Mouse (Mus musculus): ENCODE measurements around the gene Sympk. TPM values are rescaled to one million over a fixed set of nuclear protein-coding genes. Genes with fewer than 3 reads are reported as not detected.

Gene Sympk
- polyA plus RNA-seq, 1 experiment from 2014 or later = 34.6 TPM

DNA sequence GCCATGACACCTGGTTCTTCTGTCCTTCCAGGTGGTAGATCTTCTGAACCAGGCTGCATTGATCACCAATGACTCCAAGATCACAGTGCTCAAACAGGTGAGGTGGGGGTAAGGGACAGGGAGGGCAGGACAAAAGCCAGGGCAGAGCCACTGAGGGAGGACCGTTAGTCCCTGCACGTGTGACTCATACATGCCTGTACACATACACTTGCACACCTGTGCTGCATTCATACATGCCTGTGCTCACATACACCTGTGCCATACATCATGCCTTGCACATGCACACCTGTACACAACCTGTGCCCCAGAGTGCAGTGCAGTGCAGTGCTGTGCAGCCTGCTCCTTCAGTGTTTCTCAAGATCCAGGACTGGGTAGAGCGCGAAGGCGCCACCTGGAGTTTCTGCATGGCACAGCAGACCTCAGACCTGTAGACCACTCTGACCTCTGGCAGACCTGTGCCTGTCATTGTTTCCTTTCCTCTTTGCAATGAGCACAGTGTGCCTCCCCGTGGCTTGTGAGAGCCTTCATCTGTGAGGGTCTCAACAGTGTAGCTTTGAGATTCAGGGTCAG, 5.0 kb downstream of the Sympk start:
- peaks cover 16% of the 10 kb centered on the region for H3K4me1 ChIP-seq
- no peak overlapping the region for H3K4me2 ChIP-seq
- ATAC-seq (ENCODE audit: borderline replicate concordance, extremely low read depth, low FRiP score, low TSS enrichment) = no peak
- H3K27ac ChIP-seq = no peak overlapping the region
- no peak overlapping the region for H3K9ac ChIP-seq
- no peaks in the 10 kb centered on the region for H3K9me3 ChIP-seq
- no peak overlapping the region for H3K4me3 ChIP-seq
- 60% methylated on average over 6 of the region's 6 CpGs for WGBS
- H3K27me3 ChIP-seq = no peaks in the 10 kb centered on the region
- peaks cover 49% of the 10 kb centered on the region for H3K36me3 ChIP-seq

DNA sequence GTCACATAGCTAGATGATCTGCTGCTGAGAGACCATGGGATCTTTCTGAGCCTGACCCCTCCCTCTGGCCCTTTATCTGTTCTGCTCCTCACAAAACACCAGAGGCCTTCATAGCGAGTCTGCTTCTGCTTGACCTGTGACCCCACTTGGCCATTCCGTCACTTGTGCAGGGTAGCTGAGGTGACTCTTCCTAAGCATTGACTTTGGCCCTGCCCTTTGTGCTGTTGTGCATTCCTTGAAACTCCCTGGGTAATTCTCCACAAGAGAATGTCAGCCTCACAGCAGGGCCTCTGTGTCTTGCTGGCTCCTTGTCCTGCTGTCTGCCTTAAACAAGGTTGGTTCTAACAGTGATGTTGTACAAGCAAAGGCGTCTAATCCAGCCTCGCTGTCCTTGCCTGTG, 7.5 kb downstream of the Sympk start:
- no peak overlapping the region for H3K27ac ChIP-seq
- H3K9ac ChIP-seq = no peak overlapping the region
- H3K27me3 ChIP-seq = no peaks in the 10 kb centered on the region
- H3K9me3 ChIP-seq = no peaks in the 10 kb centered on the region
- ATAC-seq (ENCODE audit: borderline replicate concordance, extremely low read depth, low FRiP score, low TSS enrichment) = no peak
- H3K4me3 ChIP-seq = no peak overlapping the region
- H3K36me3 ChIP-seq = peaks cover 74% of the 10 kb centered on the region
- WGBS = 73% methylated on average over 4 of the region's 4 CpGs
- no peaks in the 10 kb centered on the region for H3K4me1 ChIP-seq
- no peak overlapping the region for H3K4me2 ChIP-seq

DNA sequence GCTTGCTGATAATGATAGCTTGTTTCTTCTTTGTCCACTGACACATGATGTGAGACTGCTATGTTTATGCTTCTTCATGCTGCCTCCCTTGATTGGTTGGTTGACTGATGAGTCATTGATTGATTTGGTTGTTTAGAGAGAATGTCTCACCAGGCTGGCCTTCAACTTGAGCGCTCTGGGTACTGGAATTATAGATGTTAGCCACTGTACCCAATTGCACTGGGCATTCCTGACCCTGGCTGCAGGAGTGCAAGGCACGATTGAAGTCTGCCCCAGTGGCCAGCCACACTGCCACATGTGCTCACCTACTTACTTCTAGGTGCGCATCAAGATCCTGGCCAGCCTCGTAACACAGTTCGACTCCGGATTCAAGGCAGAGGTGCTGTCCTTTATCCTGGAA, 20.4 kb downstream of the Sympk start:
- no peak overlapping the region for H3K4me3 ChIP-seq
- no peak overlapping the region for H3K4me2 ChIP-seq
- H3K9ac ChIP-seq = no peak overlapping the region
- ATAC-seq (ENCODE audit: borderline replicate concordance, extremely low read depth, low FRiP score, low TSS enrichment) = no peak
- WGBS = 90% methylated on average over 6 of the region's 6 CpGs
- H3K27ac ChIP-seq = no peak overlapping the region
- no peaks in the 10 kb centered on the region for H3K9me3 ChIP-seq
- no peaks in the 10 kb centered on the region for H3K27me3 ChIP-seq
- H3K36me3 ChIP-seq = peaks cover 98% of the 10 kb centered on the region
- H3K4me1 ChIP-seq = no peaks in the 10 kb centered on the region

DNA sequence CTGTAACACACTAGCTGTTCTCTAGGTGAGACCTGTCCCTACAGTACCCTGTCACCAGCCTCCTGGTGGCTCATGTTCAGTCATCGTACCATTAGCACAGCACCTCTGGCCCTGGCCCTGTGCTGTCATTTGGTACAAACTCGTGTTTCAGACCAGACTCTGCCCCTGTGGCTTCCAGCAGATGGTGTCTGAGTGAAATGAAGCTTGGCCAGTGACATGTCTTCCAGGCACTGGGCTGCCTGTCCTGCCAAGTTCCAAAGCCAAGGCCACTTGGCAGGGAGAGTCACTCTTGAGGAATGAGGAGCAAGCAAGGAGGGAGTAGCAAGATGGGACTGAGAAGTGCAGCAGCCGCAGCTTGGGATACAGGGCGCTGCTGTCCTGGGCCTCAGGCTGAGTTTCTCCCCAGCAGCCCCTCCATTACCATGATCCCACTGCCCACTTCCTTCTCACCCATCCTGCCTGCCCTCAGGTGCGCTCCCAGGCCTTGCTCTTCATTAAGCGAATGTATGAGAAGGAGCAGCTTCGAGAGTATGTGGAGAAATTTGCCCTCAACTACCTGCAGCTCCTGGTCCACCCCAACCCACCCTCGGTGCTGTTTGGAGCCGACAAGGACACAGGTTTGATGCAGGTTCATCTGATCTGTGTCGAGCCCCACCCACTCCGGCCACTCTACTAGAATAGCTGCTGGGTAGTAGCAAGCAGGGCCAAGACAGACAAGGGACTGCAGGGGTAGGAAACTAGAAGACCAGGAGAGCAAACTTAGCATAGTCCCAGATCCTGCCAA, 22.3 kb downstream of the Sympk start:
- H3K4me3 ChIP-seq = no peak overlapping the region
- H3K36me3 ChIP-seq = peaks cover 98% of the 10 kb centered on the region
- no peak overlapping the region for H3K4me2 ChIP-seq
- 87% methylated on average over 11 of the region's 11 CpGs for WGBS
- H3K27me3 ChIP-seq = no peaks in the 10 kb centered on the region
- no peak overlapping the region for H3K9ac ChIP-seq
- no peaks in the 10 kb centered on the region for H3K4me1 ChIP-seq
- ATAC-seq (ENCODE audit: borderline replicate concordance, extremely low read depth, low FRiP score, low TSS enrichment) = no peak
- no peaks in the 10 kb centered on the region for H3K9me3 ChIP-seq
- no peak overlapping the region for H3K27ac ChIP-seq

DNA sequence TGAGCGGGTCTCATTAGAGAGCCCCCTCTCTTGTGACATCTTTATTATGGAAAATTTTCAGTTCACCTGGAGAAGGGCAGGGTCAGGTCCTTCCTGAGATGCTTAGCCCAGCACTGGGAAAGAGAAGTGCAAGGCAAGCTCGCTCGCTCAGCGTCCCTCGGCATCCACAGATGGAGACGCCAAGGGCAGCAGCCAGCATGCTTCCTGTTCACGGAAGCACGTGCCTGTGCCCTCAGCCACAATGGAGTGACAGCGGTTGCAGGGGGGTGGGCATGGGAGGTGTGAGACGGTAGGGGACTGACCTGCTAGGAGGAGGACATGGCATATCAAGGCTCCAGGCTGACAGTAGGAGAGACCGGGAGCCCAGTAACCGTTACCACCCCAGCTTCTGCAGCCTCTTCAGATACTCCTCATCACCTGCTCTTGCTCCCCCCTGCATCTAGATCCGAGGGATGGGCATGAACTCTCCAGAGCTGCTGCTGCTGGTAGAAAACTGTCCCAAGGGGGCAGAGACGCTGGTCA, 23.9 kb downstream of the Sympk start:
- no peak overlapping the region for H3K9ac ChIP-seq
- no peak for ATAC-seq (ENCODE audit: borderline replicate concordance, extremely low read depth, low FRiP score, low TSS enrichment)
- peaks cover 89% of the 10 kb centered on the region for H3K36me3 ChIP-seq
- no peaks in the 10 kb centered on the region for H3K27me3 ChIP-seq
- no peak overlapping the region for H3K4me3 ChIP-seq
- H3K4me1 ChIP-seq = no peaks in the 10 kb centered on the region
- H3K9me3 ChIP-seq = no peaks in the 10 kb centered on the region
- no peak overlapping the region for H3K27ac ChIP-seq
- no peak overlapping the region for H3K4me2 ChIP-seq
- 84% methylated on average over 14 of the region's 14 CpGs for WGBS

DNA sequence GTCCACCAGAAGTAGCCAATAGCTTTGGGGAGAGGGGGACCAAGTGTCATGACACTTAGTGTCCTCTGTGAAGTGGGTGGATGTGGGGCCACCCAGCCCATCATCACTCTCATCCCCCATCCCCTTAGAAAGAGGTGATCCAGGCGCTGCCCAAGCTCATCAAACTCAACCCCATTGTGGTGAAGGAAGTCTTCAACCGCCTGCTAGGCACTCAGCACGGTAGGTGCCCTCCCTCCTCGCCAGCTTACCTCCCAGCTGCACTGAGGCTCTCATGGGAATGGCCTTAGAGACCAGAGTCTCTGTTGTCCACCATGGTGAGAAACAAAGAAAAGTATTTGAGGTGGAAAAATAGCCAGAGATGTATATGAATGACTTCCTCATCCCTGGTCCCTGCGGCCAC, 25.1 kb downstream of the Sympk start:
- ATAC-seq (ENCODE audit: borderline replicate concordance, extremely low read depth, low FRiP score, low TSS enrichment) = no peak
- Histone ChIP-seq H3K36me3 (peaks cover 78% of the 10 kb centered on the region), H3K9ac (no peak overlapping the region), H3K27ac (no peak overlapping the region), H3K9me3 (no peaks in the 10 kb centered on the region), H3K4me2 (no peak overlapping the region), H3K4me3 (no peak overlapping the region), H3K4me1 (no peaks in the 10 kb centered on the region), H3K27me3 (no peaks in the 10 kb centered on the region)
- 86% methylated on average over 5 of the region's 5 CpGs for WGBS

DNA sequence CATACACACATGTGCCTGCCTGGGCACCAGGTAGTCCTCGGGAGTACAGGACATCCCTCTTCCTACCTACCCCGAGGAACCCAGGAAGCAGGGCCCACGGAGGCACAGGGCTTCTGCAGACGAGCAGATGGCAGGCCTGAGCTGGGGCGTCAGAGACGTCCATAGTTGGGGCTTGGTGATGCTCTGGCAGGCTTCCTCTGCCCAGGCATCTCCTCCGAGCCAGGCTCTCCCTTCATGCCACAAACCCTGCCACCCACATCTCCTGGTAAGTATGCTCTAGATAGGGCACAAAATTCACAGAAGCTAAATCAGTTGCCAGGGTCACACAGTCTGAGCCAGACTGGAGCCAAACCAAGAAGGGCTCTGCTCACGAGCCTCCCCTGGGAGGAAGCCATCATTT, 26.0 kb downstream of the Sympk start:
- no peak for ATAC-seq (ENCODE audit: borderline replicate concordance, extremely low read depth, low FRiP score, low TSS enrichment)
- peaks cover 69% of the 10 kb centered on the region for H3K36me3 ChIP-seq
- WGBS = 84% methylated on average over 8 of the region's 8 CpGs

DNA sequence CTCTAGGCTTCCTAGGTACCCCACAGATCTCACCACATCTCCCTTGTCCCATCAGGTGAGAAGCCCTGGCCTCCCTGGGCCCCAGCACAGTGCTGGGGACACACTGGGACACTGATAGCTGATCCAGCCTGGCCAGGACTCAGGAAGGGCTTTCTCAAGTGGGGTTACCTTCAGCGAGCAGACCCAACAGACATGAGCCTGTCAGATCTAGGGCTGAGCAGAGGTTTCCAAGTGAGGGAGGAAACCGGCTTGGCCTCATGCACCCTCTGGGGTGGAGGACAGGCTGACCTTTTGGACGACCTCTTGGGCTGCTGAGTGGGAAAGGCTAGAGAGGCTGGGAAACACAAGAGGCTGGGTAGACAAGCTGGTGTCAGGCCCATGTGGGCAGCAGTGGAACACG, 27.0 kb downstream of the Sympk start:
- no peak for ATAC-seq (ENCODE audit: borderline replicate concordance, extremely low read depth, low FRiP score, low TSS enrichment)
- Histone ChIP-seq H3K4me2 (no peak overlapping the region), H3K27me3 (no peaks in the 10 kb centered on the region), H3K36me3 (peaks cover 59% of the 10 kb centered on the region), H3K4me3 (no peak overlapping the region), H3K9ac (no peak overlapping the region), H3K9me3 (no peaks in the 10 kb centered on the region), H3K27ac (no peak overlapping the region), H3K4me1 (no peaks in the 10 kb centered on the region)
- 59% methylated on average over 4 of the region's 4 CpGs for WGBS

More for the DNA sequence above, 26.0 kb downstream of the Sympk start:
- Histone ChIP-seq H3K27me3 (no peaks in the 10 kb centered on the region), H3K9me3 (no peaks in the 10 kb centered on the region), H3K4me2 (no peak overlapping the region), H3K9ac (no peak overlapping the region), H3K27ac (no peak overlapping the region), H3K4me1 (no peaks in the 10 kb centered on the region), H3K4me3 (no peak overlapping the region)

DNA sequence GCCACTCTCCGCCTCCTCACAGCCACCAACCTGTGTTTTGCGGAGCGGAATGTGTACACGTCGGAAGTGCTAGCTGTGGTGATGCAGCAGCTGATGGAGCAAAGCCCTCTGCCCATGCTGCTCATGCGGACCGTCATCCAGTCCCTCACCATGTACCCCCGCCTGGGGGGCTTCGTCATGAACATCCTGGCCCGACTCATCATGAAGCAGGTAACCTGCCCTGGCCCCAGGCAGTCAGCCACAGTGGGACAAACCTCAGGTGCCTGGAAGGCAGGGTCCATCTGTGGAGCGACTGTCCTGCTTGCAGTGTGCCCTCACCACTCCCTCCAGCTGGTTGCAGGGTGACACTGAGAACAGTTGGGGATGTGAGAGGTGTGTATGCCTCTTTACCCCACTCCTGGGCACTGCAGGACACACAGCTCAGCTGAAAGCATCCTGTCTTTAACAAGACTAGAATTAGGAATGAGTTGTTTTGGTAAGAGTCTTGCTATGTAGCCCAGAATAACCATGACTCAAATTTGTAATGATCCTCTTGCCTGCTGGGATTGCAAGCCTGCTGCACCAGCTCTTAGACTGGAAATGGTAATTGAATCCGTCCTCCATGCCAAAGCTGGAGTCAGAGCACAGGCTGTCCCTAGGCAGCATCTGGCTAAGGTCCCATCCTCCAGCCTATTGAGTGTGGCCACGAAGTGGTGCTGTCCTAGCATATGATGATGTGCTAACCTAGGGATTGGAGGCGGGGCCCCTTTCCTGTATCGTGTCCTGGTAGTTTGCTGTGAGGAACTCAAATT, 28.4 kb downstream of the Sympk start:
- no peak overlapping the region for H3K4me3 ChIP-seq
- H3K4me1 ChIP-seq = no peaks in the 10 kb centered on the region
- H3K27me3 ChIP-seq = no peaks in the 10 kb centered on the region
- H3K4me2 ChIP-seq = no peak overlapping the region
- ATAC-seq (ENCODE audit: borderline replicate concordance, extremely low read depth, low FRiP score, low TSS enrichment) = no peak
- 85% methylated on average over 15 of the region's 15 CpGs for WGBS
- peaks cover 46% of the 10 kb centered on the region for H3K36me3 ChIP-seq
- no peak overlapping the region for H3K9ac ChIP-seq
- no peaks in the 10 kb centered on the region for H3K9me3 ChIP-seq
- no peak overlapping the region for H3K27ac ChIP-seq

DNA sequence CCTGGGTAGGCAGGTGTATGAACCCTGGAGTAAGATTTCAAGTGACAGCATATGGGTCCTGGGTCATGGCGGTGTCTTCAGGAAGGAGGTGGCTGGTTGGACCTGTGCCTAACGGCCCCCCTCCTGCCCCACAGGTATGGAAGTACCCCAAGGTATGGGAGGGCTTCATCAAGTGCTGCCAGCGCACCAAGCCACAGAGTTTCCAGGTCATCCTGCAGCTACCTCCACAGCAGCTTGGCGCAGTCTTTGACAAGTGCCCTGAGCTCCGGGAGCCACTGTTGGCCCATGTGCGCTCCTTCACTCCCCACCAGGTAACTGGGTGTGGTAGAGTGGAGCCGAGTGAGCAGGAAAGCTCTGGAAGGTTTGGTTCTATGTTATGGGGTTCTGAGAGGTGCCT, 29.0 kb downstream of the Sympk start:
- H3K4me3 ChIP-seq = no peak overlapping the region
- WGBS = 84% methylated on average over 7 of the region's 7 CpGs
- H3K4me2 ChIP-seq = no peak overlapping the region
- H3K9me3 ChIP-seq = no peaks in the 10 kb centered on the region
- no peak overlapping the region for H3K9ac ChIP-seq
- no peak overlapping the region for H3K27ac ChIP-seq
- peaks cover 40% of the 10 kb centered on the region for H3K36me3 ChIP-seq
- H3K4me1 ChIP-seq = no peaks in the 10 kb centered on the region
- no peaks in the 10 kb centered on the region for H3K27me3 ChIP-seq
- no peak for ATAC-seq (ENCODE audit: borderline replicate concordance, extremely low read depth, low FRiP score, low TSS enrichment)

DNA sequence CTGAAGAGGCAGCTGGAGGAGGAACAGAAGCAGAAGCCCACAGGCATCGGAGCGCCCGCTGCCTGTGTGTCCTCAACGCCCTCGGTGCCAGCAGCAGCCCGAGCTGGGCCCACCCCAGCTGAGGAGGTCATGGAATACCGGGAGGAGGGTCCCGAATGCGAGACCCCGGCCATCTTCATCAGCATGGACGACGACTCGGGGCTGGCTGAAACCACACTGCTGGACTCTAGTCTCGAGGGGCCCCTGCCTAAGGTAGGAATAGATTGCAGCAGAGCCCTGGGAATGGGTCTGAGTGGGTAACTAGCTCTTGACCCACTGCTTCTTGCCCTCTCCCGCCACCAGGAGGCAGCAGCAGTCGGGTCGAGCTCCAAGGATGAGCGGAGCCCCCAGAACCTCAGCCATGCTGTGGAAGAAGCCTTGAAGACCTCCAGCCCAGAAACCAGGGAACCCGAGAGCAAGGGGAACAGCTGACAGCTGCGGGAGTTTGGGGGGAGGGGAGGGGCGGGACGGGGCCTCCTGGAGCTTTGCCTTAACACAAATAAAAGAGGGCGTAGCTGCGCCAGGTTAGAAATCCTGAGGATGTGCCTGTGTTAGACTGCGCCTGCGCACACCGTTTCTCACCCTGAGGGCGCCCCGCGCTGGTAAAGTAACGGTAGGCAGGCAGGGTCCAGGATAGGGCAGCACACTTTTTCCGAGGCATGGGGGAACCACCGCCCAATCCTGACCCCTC, 30.0 kb downstream of the Sympk start, which contains the start of gene Rsph6a:
TSS of gene Rsph6a (plus strand) at position 644 of the 730 bp plus-strand sequence.
- Histone ChIP-seq H3K27ac (no peak within 1 kb of the TSS), H3K4me2 (no peak within 1 kb of the TSS), H3K9me3 (no peaks in the 10 kb centered on the region), H3K4me1 (no peaks in the 10 kb centered on the region), H3K9ac (0 out of 2 replicates have a peak within 1 kb of the TSS, but pooled peaks have one; percentile 7), H3K27me3 (no peaks in the 10 kb centered on the region), H3K36me3 (peaks cover 31% of the 10 kb centered on the region), H3K4me3 (no peak within 1 kb of the TSS)
- 34% methylated on average over 33 of the region's 33 CpGs for WGBS
- ATAC-seq (ENCODE audit: borderline replicate concordance, extremely low read depth, low FRiP score, low TSS enrichment) = no peak; the same call in 1 of the 2 replicates
